Mouse (Mus musculus): Measurements from ENCODE around the gene Gm5148. TPM values are rescaled to one million over a fixed set of nuclear protein-coding genes. Genes with fewer than 3 reads are reported as not detected.
A peak's percentile ranks its signal among the peaks of the same experiment; 100 is the strongest.

The Gm5148 gene
- polyA plus RNA-seq, 1 experiment from 2014 or later: 4.8 TPM

DNA sequence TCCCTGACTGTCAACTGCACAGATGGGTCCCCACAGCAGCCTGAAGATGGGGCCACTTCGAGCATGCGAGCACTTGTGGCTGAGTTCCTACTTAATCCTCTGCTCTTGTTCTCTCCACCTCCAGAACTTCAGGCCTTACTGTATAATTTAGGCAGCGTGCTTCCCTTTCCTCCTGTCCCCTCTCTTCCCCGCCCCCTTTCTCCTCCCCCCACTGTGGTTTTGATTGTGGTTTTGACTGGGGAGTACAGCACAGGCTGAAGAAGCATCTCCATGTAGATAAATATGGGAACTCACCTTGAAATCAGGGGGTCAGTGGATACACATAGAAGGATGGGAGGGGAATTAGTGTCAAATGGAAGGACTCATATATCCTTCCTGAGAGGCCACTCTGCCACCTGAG, 31.3 kb downstream of the Gm5148 start:
- Histone ChIP-seq H3K9ac (ENCODE audit: low read depth, low read length) (no peak overlapping the region), H3K27me3 (replicated peaks; ENCODE audit: control insufficient read depth, insufficient read depth, low read length) (peaks cover 8% of the 10 kb centered on the region; the same call in 1 of the 2 replicates), H3K36me3 (ENCODE audit: control insufficient read depth, insufficient read depth, low read length) (no peaks in the 10 kb centered on the region), H3K27ac (ENCODE audit: low read depth, low read length) (no peak overlapping the region), H3K4me2 (no peak overlapping the region), H3K4me1 (replicated peaks; ENCODE audit: control insufficient read depth, insufficient read depth, low read length) (no peaks in the 10 kb centered on the region), H3K4me3 (ENCODE audit: low read depth, low read length) (no peak overlapping the region), H3K9me3 (ENCODE audit: control insufficient read depth, low read length) (no peaks in the 10 kb centered on the region)
- 47% methylated on average over 4 of the region's 4 CpGs for WGBS
- ATAC-seq (replicated peaks; ENCODE audit: low FRiP score) (no peak), DNase-seq (ENCODE audit: low spot score) (no peak)

DNA sequence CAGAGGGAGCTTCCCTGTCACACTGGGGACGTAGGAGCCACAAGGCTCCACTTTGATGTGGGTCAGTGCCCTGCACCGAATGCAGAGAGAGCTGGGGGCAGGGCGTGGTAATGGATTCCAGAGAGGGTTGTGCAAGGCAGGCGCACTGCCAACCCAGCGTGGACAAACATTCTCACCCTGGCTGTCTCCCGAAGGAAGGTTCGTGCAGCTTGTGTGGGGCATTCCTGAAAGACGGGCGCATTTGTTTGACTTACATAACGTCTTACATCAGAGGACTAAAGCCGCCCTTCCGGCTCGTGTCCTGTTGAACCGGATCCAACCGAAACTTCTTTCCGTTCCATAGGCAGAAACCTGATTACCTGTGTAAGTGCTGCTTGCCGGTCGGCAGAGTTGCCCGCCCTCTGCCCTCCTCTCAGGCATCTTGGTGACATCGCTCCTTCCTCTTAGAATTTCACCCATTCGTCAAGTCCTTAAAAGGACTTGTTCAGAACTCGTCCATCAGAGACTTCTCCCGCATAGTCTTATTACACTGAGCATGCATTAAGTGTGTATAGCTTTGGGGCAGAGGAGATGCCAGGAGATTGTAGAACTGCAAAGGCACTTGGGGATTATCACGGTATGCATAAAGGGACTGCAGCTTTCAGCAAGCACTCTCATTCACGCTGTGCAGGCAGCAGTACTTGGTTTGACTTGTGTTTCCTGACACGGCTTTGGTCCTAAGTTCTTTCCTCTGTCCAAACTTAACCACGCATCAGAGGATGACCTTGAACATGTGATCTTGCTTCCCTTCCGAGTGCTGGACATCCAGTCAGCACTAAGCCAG, 36.9 kb downstream of the Gm5148 start:
- no peaks in the 10 kb centered on the region for H3K36me3 ChIP-seq (ENCODE audit: control insufficient read depth, insufficient read depth, low read length)
- H3K9ac ChIP-seq (ENCODE audit: low read depth, low read length): no peak overlapping the region
- no peak overlapping the region for H3K27ac ChIP-seq (ENCODE audit: low read depth, low read length)
- peaks cover 6% of the 10 kb centered on the region for H3K4me1 ChIP-seq (replicated peaks; ENCODE audit: control insufficient read depth, insufficient read depth, low read length)
- no peak for DNase-seq (ENCODE audit: low spot score)
- H3K9me3 ChIP-seq (ENCODE audit: control insufficient read depth, low read length): no peaks in the 10 kb centered on the region
- H3K4me2 ChIP-seq: peak overlapping the region; percentile 58
- peaks cover 24% of the 10 kb centered on the region for H3K27me3 ChIP-seq (replicated peaks; ENCODE audit: control insufficient read depth, insufficient read depth, low read length)
- peak; percentile 39; the same call in 1 of the 2 replicates for ATAC-seq (replicated peaks; ENCODE audit: low FRiP score)
- H3K4me3 ChIP-seq (ENCODE audit: low read depth, low read length): peak overlapping the region; percentile 17; the same call in 1 of the 2 replicates
- 25% methylated on average over 28 of the region's 28 CpGs for WGBS

DNA sequence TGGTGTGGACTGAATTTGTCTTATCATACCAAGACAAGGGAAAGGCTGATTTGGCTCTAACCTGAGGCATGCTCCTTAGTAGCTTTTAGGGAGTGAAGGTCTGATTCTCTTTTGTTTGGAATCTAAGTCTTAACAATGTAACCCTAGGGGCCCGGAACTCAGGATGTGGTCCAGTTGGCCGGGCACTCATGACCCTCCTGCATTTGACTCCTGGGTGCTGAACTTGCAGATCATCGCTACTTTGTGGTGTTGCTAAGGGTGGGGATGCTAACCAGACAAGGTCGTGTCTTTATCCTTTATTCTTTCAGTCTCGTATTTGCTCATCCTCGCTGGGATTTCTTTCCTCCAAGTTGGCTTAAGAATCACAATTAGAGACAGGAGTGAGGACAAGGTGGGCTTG, 37.5 kb downstream of the Gm5148 start:
- H3K9ac ChIP-seq (ENCODE audit: low read depth, low read length): no peak overlapping the region
- peak overlapping the region; percentile 58 for H3K4me2 ChIP-seq
- H3K9me3 ChIP-seq (ENCODE audit: control insufficient read depth, low read length): no peaks in the 10 kb centered on the region
- H3K4me3 ChIP-seq (ENCODE audit: low read depth, low read length): peak overlapping the region; percentile 17; the same call in 1 of the 2 replicates
- peaks cover 24% of the 10 kb centered on the region for H3K27me3 ChIP-seq (replicated peaks; ENCODE audit: control insufficient read depth, insufficient read depth, low read length)
- peaks cover 6% of the 10 kb centered on the region for H3K4me1 ChIP-seq (replicated peaks; ENCODE audit: control insufficient read depth, insufficient read depth, low read length)
- no peaks in the 10 kb centered on the region for H3K36me3 ChIP-seq (ENCODE audit: control insufficient read depth, insufficient read depth, low read length)
- no peak for ATAC-seq (replicated peaks; ENCODE audit: low FRiP score)
- no peak for DNase-seq (ENCODE audit: low spot score)
- WGBS: 17% methylated on average over 6 of the region's 6 CpGs
- no peak overlapping the region for H3K27ac ChIP-seq (ENCODE audit: low read depth, low read length)

DNA sequence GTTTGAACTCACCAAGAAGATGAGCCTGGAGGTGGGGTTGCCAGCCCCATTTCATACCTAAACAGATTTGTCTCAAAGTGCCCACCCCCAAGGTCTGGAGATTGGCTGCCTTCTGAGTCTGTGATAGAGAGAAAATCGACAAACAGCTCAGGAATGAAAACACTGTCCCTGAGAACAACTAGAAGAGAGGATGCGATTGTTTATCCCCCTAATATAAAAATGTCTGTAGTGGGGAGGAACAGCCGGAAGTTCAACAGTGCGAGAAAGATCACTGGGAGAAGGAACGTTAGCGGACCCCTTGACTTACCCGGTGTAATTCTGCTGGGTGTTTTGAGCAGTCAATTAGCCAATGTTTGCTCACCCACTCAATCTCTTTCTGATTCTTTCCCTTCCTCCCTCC, 38.1 kb downstream of the Gm5148 start:
- 43% methylated on average over 7 of the region's 7 CpGs for WGBS
- ATAC-seq (replicated peaks; ENCODE audit: low FRiP score) (no peak), DNase-seq (ENCODE audit: low spot score) (no peak)
- Histone ChIP-seq H3K4me3 (ENCODE audit: low read depth, low read length) (no peak overlapping the region), H3K4me2 (peak overlapping the region; percentile 19; the same call in 1 of the 2 replicates), H3K9ac (ENCODE audit: low read depth, low read length) (no peak overlapping the region), H3K4me1 (replicated peaks; ENCODE audit: control insufficient read depth, insufficient read depth, low read length) (peaks cover 6% of the 10 kb centered on the region), H3K9me3 (ENCODE audit: control insufficient read depth, low read length) (no peaks in the 10 kb centered on the region), H3K27me3 (replicated peaks; ENCODE audit: control insufficient read depth, insufficient read depth, low read length) (peaks cover 24% of the 10 kb centered on the region), H3K27ac (ENCODE audit: low read depth, low read length) (no peak overlapping the region), H3K36me3 (ENCODE audit: control insufficient read depth, insufficient read depth, low read length) (no peaks in the 10 kb centered on the region)

DNA sequence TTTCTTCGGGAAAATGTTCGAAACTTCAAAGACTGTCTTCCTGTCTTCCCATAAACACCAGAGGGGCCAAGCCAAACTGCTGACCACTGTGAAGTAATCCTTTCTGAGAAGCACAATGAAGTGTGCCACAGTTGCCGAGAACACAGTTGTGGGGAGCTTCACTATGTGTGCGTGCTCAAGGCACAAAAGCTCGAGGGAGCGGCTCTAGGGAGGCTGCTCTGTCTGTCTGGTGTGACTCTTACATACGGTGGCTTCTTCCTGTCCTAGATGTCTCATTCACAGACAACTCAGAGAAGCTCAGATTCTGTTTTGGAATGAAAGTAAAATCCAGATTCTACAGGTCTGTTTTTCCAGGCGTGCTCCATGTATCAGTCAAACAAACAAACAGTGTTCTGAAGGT, 48.0 kb downstream of the Gm5148 start:
- ATAC-seq (replicated peaks; ENCODE audit: low FRiP score): no peak

DNA sequence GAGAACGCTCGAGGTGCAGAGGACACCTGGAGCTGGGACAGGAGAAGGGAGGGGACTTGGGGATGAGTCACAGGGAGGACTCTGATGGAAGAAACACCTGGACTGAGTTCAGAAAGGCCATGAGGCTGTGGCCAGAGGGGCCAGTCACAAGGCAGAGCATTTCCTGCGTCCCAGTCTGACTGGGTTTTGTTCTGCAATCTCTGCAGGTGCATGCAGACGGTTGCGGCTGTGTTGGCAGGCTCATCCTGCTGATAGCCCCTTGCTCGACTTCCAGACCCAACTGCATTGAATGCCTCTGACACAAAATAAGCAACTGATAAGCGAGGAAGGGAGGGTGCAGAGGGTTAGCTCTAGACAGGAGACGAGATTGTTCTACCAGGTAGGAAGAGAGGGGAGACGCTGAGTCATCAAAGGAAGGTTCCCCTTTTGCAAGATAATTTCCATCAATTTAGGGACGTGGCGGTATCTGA, 49.2 kb downstream of the Gm5148 start:
- ATAC-seq (replicated peaks; ENCODE audit: low FRiP score) (no peak), DNase-seq (ENCODE audit: low spot score) (no peak)
- WGBS: 39% methylated on average over 11 of the region's 11 CpGs
- H3K27me3 ChIP-seq (replicated peaks; ENCODE audit: control insufficient read depth, insufficient read depth, low read length): peaks cover 20% of the 10 kb centered on the region
- H3K9ac ChIP-seq (ENCODE audit: low read depth, low read length): no peak overlapping the region
- no peaks in the 10 kb centered on the region for H3K36me3 ChIP-seq (ENCODE audit: control insufficient read depth, insufficient read depth, low read length)
- peaks cover 3% of the 10 kb centered on the region for H3K4me1 ChIP-seq (replicated peaks; ENCODE audit: control insufficient read depth, insufficient read depth, low read length)
- no peaks in the 10 kb centered on the region for H3K9me3 ChIP-seq (ENCODE audit: control insufficient read depth, low read length)
- H3K4me2 ChIP-seq: no peak overlapping the region
- no peak overlapping the region for H3K27ac ChIP-seq (ENCODE audit: low read depth, low read length)
- H3K4me3 ChIP-seq (ENCODE audit: low read depth, low read length): no peak overlapping the region

More for the DNA sequence above, 48.0 kb downstream of the Gm5148 start:
- Histone ChIP-seq H3K4me3 (ENCODE audit: low read depth, low read length) (no peak overlapping the region), H3K36me3 (ENCODE audit: control insufficient read depth, insufficient read depth, low read length) (no peaks in the 10 kb centered on the region), H3K4me2 (no peak overlapping the region), H3K27ac (ENCODE audit: low read depth, low read length) (no peak overlapping the region), H3K9ac (ENCODE audit: low read depth, low read length) (no peak overlapping the region), H3K9me3 (ENCODE audit: control insufficient read depth, low read length) (no peaks in the 10 kb centered on the region), H3K4me1 (replicated peaks; ENCODE audit: control insufficient read depth, insufficient read depth, low read length) (peaks cover 3% of the 10 kb centered on the region), H3K27me3 (replicated peaks; ENCODE audit: control insufficient read depth, insufficient read depth, low read length) (peaks cover 20% of the 10 kb centered on the region)
- WGBS: 76% methylated on average over 8 of the region's 8 CpGs
- no peak for DNase-seq (ENCODE audit: low spot score)

DNA sequence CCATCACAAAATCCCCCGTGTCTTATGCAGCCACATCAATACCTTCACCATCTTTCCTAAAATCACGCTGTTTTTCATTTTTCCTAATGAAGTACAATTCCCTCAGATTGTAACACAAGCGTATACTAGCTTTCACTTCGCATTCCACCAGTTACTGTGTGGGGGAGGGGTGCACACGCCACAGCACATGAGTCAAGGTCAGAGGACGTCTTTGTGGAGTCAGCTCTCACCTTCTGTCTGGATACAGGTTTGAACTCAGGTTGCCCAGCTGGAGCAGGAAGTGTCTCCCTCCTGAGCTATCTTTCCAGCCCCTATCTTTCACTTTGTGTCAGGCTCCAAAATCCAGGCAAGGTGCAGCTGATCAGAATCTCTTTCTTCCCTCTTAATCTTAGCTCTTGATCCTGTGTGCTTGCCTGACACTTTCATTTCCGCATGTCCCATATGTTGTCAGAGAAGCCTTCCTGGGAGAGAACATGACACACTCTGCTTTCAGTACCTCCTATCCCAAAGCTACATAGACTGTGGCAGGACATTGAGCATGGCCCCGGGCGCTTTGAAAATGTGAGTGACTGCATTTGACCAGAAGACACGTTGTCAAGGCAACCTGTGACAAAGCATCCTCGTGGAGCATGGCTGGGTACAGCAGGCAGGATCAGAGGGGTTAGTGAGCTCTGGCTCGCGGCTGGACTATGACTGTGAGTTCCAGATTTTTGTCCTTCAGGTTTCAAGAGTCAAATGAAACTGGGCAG, 50.6 kb downstream of the Gm5148 start:
- no peak for ATAC-seq (replicated peaks; ENCODE audit: low FRiP score)

DNA sequence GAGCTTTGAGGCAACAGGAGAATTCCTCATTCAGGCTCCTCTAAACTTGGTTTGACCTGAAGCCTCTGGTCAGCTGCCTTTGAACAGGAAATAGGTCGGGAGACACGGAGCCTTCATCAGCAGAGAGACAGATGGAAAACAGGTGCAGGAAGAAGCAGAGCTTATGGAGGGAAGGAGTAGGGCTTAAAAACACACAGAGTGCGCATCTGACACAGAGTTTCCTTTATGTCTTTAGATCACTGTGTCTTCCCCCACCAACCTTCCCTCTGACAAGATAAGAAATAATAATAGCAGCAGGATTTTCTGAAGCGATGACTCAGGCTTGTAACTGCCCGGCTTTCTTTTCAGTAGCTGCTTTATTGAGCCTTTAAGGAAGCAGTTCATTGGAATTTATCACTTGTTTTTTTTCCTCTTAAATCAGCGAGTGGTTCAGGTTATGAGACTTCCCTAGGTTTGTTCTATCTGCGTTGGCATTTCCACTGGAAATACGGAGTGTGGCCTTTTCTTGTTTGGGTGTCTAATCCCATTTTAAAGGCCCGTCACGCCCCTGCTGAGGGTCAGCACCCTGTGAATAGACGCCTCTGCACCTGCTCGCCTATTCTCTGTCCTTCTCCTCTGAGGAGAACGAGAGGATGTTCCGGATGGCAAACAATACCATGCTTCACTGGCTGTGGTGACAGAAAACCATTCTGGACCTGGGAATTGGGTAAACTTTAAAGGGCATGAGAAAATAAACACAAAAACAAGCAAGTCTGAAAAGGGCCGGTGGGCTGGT, 51.8 kb downstream of the Gm5148 start:
- DNase-seq (ENCODE audit: low spot score) (no peak), ATAC-seq (replicated peaks; ENCODE audit: low FRiP score) (no peak)
- Histone ChIP-seq H3K27me3 (replicated peaks; ENCODE audit: control insufficient read depth, insufficient read depth, low read length) (peaks cover 20% of the 10 kb centered on the region), H3K4me2 (no peak overlapping the region), H3K4me3 (ENCODE audit: low read depth, low read length) (no peak overlapping the region), H3K27ac (ENCODE audit: low read depth, low read length) (no peak overlapping the region), H3K36me3 (ENCODE audit: control insufficient read depth, insufficient read depth, low read length) (no peaks in the 10 kb centered on the region), H3K9me3 (ENCODE audit: control insufficient read depth, low read length) (peaks cover 2% of the 10 kb centered on the region; the same call in 1 of the 2 replicates), H3K9ac (ENCODE audit: low read depth, low read length) (no peak overlapping the region), H3K4me1 (replicated peaks; ENCODE audit: control insufficient read depth, insufficient read depth, low read length) (peaks cover 3% of the 10 kb centered on the region)
- 42% methylated on average over 15 of the region's 15 CpGs for WGBS

More for the DNA sequence above, 50.6 kb downstream of the Gm5148 start:
- H3K9ac ChIP-seq (ENCODE audit: low read depth, low read length): no peak overlapping the region
- peaks cover 20% of the 10 kb centered on the region for H3K27me3 ChIP-seq (replicated peaks; ENCODE audit: control insufficient read depth, insufficient read depth, low read length)
- no peak overlapping the region for H3K4me2 ChIP-seq
- WGBS: 71% methylated on average over 13 of the region's 13 CpGs
- no peak overlapping the region for H3K27ac ChIP-seq (ENCODE audit: low read depth, low read length)
- H3K4me1 ChIP-seq (replicated peaks; ENCODE audit: control insufficient read depth, insufficient read depth, low read length): peaks cover 3% of the 10 kb centered on the region
- DNase-seq (ENCODE audit: low spot score): no peak
- H3K9me3 ChIP-seq (ENCODE audit: control insufficient read depth, low read length): peaks cover under 1% of the 10 kb centered on the region; the same call in 1 of the 2 replicates
- no peaks in the 10 kb centered on the region for H3K36me3 ChIP-seq (ENCODE audit: control insufficient read depth, insufficient read depth, low read length)
- H3K4me3 ChIP-seq (ENCODE audit: low read depth, low read length): no peak overlapping the region
